Mouse (Mus musculus) heart, postnatal 0 days (tissue): Measurements from ENCODE around the gene Olfr641.

Experiments used
- CTCF ChIP-seq: IDR thresholded peaks from 2 replicates; pipeline ENCODE4 v1.5.1; 2016; ENCODE audit warnings: antibody characterized with exemption, control low read depth, low read depth
- EP300 ChIP-seq: IDR thresholded peaks from 2 replicates; pipeline ENCODE4 v1.6.1; 2016; ENCODE audit warnings: antibody characterized with exemption, low read depth

GRCm38 (mm10) chr7:104017203-104017602 lies 18.0 kb upstream of the Olfr641 start, which contains the start of gene Olfr639:
- no peak for TF ChIP-seq EP300
- TF ChIP-seq CTCF, result no peak
